Mouse (Mus musculus): ENCODE measurements at regions not wholly inside any gene's neighbourhood (a gene's known extent, or its start where the extent isn't known, plus 50 kb on each side); places are given as distances from the start of the nearest gene placed in this dataset.

DNA sequence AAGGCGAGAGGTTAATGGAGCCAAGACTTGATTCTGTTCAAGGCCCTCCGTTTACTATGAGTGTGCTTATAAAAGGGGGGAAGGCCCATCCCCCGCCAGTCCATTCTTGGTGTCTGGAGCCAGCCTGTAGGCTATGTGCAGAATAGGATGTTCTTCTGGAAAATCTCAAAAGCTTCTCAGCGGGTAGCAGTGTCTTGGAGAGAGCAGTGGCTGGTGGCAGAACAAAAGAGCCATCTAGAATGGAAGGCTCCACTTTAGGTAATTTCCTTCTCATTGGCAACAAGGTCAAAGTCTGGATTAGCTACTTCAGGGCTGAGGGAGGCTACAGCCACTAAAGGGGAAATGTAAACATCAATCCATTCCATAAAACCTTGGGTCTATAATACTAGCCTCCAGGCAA lies 1150.8 kb upstream of the Ptprd start:
- no peak for DNase-seq

DNA sequence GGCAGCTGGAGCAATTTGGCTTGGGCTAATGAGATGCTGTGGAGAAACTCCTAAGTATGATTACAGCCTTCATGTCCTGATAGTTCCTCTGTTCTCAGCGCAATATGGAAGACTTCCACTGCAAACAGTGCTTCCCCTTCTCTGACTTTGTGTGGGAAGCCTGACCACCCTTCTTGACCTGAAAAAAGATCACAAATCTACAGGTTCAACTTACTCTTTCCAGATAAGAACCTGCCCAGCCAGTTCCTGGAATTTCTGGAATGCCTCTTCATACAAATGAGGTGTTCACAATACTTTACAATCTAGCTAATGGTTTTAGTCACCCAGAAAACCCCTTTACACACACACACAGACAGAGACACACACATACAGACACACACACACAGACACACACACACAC lies 1146.0 kb upstream of the Ptprd start:
- DNase-seq, result no peak

DNA sequence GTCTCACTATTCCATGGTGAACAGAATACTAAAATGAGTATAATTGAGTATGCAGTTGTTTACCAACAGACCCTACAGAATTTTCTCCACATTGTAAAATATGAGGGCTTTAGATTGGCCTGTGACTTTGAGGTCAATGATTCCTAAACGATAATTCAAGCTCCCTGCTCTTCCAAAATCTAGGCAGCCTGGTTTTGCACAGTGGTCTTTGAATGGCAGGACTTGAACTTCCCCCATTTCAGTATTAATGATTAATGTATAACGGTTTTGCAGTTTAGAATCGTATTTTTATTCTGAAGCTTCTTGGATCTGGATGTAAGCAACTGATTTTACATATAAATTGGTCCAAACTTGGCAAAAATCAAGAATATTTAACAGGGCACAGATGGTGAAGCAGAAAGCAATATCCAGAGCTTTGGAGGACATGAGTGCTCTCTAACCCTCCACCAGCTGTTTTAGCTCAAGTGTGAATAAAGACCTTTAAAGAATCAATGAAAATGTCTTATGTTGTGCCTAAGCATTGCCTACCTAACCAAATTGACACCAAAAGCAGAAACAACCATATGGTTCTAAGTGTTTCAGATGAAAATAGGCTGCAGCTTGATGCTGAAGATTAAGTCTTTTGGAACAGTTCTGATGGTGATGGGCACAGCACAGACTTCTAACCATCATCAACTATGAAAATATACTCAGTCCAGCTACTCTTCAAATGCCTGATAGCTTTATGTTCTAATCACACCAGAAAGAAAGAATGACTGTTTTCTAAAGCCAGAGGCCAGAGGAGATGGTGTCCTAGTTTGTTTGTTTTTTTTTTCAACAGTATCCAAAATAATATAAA lies 1098.3 kb upstream of the Ptprd start:
- DNase-seq, result peak; percentile 12

DNA sequence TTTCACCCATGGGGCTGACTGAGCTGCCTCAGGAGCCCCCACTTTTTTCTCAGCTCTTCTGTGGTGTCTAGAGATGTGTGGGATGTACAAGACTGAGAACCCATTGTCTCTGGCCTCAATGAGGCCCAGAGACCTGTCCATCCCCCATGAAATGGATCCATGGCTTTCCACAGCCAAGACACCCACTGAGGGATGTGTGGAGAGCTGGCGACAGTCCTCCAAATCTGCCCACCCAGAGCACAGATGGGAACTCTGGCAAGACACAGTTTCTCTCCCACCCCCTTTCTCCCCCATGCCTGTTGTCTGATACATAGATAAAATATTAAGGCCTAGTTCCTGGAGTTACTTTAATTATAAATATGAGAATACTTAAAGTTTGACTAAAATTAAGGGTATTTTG lies 1079.3 kb upstream of the Ptprd start:
- peak; percentile 7 for DNase-seq

DNA sequence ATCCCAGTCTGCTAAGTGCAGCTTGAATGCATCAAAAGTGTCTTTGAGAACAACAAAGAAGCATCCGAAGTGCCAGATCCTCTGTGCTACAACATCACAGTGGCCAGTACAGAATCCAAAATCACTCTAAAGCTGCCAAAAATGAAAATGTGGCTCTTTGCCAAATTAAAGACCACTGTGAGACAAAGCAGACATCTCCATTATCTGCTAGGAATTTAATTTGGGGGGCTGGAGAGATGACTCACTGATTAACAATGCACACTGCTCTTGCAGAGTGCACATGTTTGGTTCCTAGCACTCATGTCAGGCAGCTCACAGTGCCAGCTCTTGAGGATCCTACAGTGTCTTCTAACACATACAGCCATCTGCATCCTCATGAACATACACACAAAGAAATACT lies 1053.3 kb upstream of the Ptprd start:
- DNase-seq, result no peak

DNA sequence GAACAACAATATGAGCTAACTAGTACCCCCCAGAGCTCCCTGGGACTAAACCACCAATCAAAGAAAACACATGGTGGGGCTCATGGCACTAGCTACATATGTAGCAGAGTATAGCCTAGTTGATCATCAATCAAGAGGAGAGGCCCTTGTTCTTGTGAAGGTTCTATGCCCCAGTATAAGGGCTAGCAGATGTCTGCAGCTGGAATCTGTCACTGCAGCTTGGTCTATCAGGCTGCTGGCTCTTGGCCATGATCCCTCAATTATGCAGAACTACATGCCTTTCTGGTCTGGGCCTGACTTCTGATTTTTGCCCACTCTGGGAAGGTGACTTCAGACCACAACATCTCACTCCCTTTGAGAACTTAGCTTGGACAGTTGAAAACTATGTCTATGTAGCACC lies 1031.4 kb upstream of the Ptprd start:
- no peak for DNase-seq

DNA sequence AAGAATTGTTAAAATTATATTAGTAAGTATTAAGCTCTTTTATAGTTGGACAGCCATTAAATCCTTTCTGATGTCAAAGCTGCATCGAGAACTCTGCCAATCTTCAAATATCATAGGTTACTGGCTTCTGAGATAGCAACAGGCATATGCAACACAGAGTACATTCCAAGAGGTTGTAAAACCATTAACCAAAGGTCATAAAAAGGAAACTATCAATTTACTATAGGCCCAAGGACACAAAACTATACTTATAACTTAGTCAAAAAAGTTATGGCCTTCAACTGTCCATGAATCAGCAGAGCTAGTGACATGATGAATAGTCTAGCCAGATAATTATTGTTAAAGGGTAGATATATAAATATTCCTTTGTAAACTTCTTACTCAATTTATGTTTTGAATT lies 1029.9 kb upstream of the Ptprd start:
- no peak for DNase-seq

DNA sequence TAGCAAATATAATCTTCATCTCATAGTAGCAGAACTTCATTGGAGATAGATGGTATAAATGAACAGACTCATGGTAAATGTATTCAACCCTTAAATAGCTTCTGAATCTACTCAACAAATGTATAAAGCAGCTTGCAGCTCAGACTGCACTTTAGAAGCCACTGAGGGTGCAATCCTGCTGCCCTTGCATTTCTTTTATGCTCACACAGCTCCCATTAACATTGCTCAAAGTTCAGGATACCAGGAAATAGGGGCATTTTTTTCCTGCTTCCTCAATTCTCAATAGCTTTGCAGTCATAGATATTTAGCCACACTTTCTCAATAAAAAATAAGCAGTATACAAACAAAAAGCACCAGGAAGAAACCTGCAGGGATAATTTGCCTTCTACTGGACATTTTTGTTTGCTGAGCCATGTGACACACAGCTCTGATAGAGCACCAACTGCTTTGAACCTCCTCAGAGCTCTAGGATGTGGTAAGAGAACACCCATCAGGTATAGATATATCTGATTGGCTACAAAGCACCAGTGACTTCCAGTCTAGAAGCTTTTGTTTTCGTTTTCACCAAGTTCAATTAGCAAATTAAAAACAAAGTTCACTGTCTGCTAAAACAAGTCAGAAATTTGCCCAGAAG lies 1012.5 kb upstream of the Ptprd start:
- DNase-seq, result no peak
